Mouse (Mus musculus) myocyte (in vitro differentiated cells): ENCODE data around the gene Ctnnal1.

ENCODE experiments used
- CEBPB ChIP-seq: IDR thresholded peaks from 2 replicates; pipeline ENCODE4 v1.6.1; 2011; ENCODE audit warnings: mild to moderate bottlenecking, moderate library complexity; ENCODE audit not compliant: poor library complexity, insufficient read depth, severe bottlenecking
- E2F4 ChIP-seq: IDR thresholded peaks from one replicate; pipeline ENCODE4 v1.6.1; 2011; ENCODE audit warnings: mild to moderate bottlenecking, control low read depth, moderate library complexity; ENCODE audit not compliant: insufficient read depth
- MAX ChIP-seq: IDR thresholded peaks from one replicate; pipeline ENCODE4 v1.6.1; 2011; ENCODE audit warnings: low read depth, mild to moderate bottlenecking, control low read depth
- MYOD1 ChIP-seq, 3 experiments: IDR thresholded peaks; one replicate each; pipeline ENCODE4 v1.6.1; 2011; ENCODE audit warnings: control low read depth in 2 of 3, low read depth in 2 of 3, mild to moderate bottlenecking in 2 of 3, moderate library complexity in 1 of 3; ENCODE audit not compliant: insufficient read length in 2 of 3, control insufficient read depth in 1 of 3
- MYOG ChIP-seq, 3 experiments: IDR thresholded peaks; one replicate each; pipeline ENCODE4 v1.6.1; 2011; ENCODE audit warnings: control low read depth in 2 of 3, low read depth in 2 of 3, mild to moderate bottlenecking in 2 of 3; ENCODE audit not compliant: insufficient read length in 2 of 3, control insufficient read depth in 1 of 3, insufficient read depth in 1 of 3
- POLR2A ChIP-seq: IDR thresholded peaks from one replicate; pipeline ENCODE4 v1.6.1; 2011; ENCODE audit warnings: low read depth, mild to moderate bottlenecking, control low read depth, moderate library complexity; ENCODE audit not compliant: insufficient read length
- POLR2AphosphoS2 ChIP-seq: IDR thresholded peaks from one replicate; pipeline ENCODE4 v1.6.1; 2011; ENCODE audit warnings: low read depth, control low read depth; ENCODE audit not compliant: insufficient read length
- REST ChIP-seq: IDR thresholded peaks from one replicate; pipeline ENCODE4 v1.6.1; 2011; ENCODE audit warnings: mild to moderate bottlenecking, control low read depth, moderate library complexity; ENCODE audit not compliant: insufficient read depth, insufficient read length
- SRF ChIP-seq: IDR thresholded peaks from one replicate; pipeline ENCODE4 v1.6.1; 2011; ENCODE audit warnings: low read depth; ENCODE audit not compliant: control insufficient read depth, insufficient read length
- TCF12 ChIP-seq: IDR thresholded peaks from one replicate; pipeline ENCODE4 v1.6.1; 2011; ENCODE audit warnings: mild to moderate bottlenecking, control low read depth; ENCODE audit not compliant: poor library complexity, insufficient read depth, severe bottlenecking
- TCF3 ChIP-seq: IDR thresholded peaks from one replicate; pipeline ENCODE4 v1.6.1; 2011; ENCODE audit warnings: low read depth, control low read depth; ENCODE audit not compliant: insufficient read length
- USF1 ChIP-seq: IDR thresholded peaks from one replicate; pipeline ENCODE4 v1.6.1; 2011; ENCODE audit warnings: low read depth, mild to moderate bottlenecking, control low read depth, moderate library complexity

DNA sequence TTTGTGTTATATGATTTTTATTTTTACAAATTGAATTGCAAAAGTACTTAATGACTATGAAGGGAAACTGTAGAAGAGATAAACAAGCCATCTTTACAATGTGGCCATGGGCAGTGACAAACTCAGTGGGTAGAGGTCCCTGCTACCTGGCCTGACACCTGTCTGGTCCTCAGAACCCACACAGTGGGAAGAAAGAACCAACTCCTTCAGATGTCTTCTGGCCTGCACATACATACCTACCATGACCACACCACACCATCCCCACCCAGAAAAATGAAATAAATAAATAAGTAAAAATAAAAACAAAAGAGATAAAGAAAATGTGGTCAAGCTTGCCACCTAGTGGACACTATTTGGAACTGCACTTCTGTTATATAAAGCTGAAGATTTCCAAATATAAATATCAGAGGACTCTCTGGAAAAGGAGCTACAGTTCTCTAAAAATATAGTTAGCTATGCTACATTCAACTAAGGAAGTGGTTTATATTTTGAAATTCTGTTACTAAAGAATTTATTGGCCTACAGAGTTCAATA is 44.9 kb downstream of the Ctnnal1 start:
- TF ChIP-seq POLR2A, result no peak
- no peak for TF ChIP-seq SRF
- TF ChIP-seq CEBPB, result no peak
- TF ChIP-seq MAX, result no peak
- no peak for TF ChIP-seq TCF12
- TF ChIP-seq MYOD1 (IDR thresholded peaks at IDR 0.05; ENCODE audit: control insufficient read depth in 1 of 3, insufficient read length in 2 of 3, low read depth in 2 of 3), result no peak
- TF ChIP-seq USF1, result no peak
- TF ChIP-seq POLR2AphosphoS2, result no peak
- TF ChIP-seq MYOG (IDR thresholded peaks at IDR 0.05; ENCODE audit: control insufficient read depth in 1 of 3, insufficient read depth in 1 of 3, insufficient read length in 2 of 3, low read depth in 2 of 3), result no peak
- no peak for TF ChIP-seq E2F4
- TF ChIP-seq REST, result no peak
- TF ChIP-seq TCF3, result no peak
